Mouse (Mus musculus) natural killer cell, adult 2 months (primary cell): ENCODE measurements around the gene Veph1.

Experiments used
- DNase-seq, 2 experiments: peaks; one replicate each; pipeline ENCODE4 v3.0.0; 2022; ENCODE audit warnings: low spot score in 2 of 2

Veph1 gene

DNA sequence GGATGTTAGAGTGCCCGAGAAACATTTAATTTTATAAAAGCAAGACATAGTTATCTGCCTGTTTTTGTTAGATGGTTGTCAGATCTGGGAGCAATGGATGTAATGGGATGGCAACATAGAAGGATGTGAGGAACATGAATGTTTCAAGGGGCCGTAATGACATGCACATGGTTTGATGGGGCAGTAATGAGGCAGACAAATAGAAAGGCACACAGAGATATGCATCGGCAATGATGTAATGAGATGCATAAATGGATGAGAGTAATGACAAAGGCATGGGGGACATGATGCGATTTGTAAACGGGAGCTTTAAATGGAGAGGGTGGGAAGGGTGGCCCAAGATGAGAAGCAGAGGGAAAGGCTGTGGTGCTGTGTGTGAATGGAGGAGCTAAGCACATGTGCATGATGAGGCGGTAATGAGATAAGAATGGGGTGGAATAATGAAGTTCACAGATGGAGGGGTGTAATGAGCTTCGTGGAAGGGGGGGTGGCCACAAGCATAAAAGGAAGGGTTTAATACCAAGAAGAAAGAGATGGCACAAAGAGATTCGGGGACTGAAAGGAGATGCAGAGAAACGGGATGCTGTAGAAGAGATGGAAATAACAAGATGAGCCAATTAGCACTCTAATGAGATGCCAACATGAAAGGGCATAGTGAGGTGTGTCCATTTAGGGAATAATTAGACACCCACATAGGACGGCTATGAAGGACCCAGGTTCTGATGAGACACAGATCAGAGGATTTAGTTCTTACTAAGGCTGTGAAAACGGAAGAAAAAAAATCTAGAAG lies 194.6 kb downstream of the Veph1 start:
- DNase-seq = no peak

DNA sequence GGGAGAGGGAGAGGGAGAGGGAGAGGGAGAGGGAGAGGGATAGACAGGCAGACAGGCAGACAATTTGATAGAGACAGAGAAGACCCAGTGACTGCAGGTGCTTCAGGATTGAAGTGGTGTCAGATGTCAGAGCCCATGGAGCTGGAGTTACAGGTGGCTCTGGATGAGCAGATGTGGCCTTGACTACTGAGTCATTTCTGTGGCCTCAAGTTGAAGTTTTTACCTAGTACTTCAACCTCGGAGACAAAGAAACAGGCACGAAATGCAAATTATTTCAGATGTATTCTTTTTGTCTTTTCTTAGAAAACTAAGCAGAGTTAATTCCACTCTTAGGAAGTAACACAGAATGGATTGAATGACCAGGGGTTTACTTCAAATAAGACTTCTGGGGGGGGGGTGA lies 195.6 kb downstream of the Veph1 start:
- no peak for DNase-seq

DNA sequence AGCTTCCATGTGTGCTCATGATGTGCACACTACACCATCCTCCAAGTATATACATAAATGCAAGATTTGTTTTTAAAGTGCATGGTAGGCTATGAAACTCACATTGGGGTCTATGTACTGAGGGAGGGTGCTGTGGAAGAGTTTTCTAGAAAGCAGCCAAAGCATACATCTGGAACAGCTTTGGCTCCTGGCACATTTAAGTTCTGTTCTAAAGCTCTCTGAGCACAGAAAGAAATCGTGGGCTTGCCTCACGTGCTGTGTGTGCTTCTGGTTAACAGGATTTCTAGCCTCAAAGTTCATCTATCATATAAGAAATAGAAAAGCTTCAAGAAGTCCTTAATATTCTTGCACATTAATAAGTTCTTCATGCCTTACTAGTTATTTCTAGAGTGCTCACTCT lies 204.9 kb downstream of the Veph1 start:
- no peak for DNase-seq

DNA sequence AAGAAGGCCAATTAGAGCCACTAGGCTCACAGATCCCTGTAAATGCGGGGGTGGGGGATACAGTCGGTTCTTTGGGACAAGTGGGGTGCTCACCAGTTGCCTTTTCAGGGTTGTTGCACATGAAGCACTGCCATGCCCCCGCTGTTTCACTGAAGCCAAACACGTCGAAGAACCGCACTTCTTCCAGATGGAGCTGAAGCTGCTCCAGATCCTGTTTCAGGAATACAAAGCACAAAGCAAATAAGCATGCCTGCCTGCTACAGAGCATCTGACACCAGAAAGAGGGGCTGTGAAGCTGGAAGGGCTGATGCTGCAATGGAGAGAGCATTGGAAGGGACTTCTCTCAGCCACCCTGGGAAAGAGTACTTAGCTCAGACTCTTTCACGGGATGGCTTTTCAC lies 209.0 kb downstream of the Veph1 start:
- DNase-seq = no peak

DNA sequence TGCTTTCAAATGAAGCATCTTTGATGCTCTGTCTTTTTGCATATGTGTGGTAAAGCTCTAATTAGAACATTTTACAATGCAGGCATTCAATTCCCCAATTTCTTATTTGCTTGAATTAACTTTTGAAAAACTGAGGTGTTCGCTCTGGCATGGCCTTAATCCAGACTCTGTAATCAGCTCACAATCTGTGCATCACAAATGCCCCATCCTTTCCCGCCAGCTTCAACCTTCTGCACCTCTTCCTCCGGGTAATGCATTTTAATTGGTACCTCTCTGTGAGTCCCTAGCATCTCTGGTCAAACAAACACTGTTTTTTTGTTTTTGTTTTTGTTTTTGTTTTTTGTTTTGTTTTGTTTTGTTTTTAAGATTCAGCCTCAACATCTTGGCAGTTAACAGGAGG lies 212.8 kb downstream of the Veph1 start:
- DNase-seq = no peak

DNA sequence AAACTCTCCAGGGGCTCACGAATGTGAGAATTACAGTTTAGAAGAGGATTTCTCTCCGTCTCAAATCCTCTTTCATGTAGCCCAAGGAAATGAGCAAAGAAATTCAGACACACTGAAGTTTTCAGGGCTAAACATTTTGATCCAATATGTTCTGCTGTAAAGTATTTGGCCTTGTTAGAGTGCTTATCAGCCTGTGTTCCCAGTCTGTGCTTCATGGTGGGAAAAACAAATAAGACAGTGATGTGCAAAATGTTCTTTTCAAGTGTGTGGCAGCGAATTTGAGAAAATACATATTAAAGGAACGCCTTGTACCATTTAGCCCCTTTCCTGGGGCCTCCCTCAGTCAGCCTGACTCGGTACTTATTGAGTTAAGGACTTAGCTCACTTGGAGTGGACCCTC lies 213.2 kb downstream of the Veph1 start:
- DNase-seq = no peak

DNA sequence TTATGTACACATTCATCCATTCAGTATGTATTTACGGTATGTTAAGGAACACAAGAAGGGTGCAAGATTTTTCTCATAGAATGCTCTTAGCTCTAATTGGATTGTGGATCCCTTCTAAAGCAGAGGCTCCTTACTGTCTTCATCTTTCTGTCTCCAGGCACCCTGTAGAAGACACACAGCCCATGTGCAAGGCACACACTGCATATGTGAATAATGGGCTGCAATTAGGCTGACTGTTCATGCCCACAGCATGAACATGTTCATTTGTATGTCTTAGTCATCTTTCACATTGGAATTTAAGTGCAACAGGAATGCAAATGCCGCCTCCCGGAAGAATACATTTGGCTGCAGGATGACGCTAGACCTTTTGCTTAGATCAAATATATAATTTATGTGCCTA lies 213.7 kb downstream of the Veph1 start:
- DNase-seq = no peak

DNA sequence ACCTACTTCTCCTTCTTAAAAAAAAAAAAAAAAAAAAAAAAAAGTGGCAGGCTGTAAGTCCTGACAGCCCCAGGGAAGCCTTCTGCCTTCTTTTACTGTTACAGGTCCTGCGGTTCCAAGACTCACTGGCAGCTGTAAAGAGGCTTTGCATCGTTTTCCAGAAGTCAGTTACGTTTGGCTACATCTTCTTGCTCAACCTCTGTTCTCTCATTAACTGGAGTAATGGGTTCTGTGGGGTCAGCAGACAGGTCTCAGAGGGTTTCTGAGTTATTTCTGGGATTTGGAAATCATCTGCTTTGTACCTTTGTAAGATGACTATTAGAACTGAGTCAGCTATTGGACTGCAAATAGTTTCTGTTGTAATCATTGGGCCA lies 215.3 kb downstream of the Veph1 start:
- DNase-seq = no peak

DNA sequence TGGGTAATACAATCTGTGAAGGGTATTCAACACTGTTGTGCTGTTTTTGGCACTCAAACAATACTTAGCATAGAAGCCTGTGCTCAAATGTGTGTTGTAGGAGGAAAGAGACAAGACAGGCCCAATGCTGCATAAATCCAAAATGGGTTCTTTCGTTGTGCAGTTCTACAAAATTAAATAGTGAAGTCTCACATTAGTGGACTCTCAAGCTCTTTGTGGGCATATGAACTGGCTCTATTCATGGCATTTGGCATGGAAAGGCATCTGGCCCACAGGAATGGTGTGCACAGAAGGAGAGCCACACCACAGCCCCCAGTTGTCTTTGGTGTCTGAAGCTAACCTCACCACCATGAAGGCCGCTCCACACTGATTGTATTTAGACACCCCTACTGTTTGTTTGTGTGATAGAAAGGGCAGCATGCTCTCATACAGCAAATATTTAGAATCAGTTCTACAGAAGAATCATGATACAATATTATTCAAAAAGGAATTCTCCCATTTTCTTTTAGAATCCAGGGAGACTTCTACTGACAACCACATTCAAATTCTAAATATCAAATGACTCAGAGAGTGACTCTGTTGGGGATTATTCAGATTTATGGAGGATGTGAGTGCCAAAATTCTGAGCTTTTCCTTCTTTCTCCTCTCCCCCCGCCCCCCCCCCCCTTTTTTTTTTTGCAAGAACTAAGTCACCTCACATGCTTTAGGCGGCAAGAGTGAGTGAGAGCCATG lies 215.8 kb downstream of the Veph1 start:
- no peak for DNase-seq

DNA sequence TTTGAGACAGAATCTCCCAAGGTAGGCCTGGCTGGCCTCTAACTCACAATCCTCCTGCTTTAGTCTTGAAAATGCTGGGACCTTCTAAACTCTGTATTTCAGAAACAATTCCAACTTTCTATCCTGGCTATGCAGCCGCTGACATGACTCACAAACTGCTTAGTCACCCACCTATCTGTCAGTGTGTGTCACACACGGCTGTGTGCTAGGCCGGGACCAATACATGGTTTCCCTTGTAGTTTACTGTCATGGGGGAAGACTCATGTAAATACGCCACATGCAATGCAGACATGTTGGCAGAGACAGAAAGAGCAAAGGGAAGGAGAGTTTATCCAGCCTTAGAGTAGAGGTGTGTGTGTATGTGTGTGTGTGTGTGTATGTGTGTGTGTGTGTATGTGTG lies 216.8 kb downstream of the Veph1 start:
- no peak for DNase-seq

DNA sequence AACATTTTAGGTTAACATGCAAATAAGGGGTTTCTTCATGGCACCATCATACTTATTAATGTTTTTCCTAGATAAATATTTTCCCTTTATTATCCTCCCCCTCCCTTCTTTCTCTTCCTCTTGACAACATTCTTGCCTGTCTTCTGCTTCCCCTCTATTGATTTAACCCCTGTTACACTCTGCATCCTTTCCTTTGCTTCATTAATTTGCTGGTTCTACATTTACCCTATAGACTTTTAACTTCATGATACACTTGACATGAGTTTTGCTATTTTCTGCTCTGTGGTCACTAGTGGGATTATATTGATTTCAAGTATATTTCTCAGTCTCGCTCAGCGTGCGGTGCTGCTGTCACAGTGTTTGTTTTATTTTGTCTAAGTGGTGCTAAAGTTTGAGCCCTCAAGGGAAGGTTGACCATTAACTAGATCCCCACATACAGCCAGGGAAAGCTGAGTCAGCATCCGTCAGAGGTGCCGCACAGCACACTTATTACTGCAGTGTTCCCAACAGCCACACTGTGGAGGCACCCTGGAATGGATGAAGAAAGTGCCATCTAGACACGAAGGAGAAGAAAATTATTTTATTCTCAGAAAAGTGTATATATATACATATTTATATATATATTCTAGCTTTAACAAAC lies 217.6 kb downstream of the Veph1 start:
- no peak for DNase-seq

DNA sequence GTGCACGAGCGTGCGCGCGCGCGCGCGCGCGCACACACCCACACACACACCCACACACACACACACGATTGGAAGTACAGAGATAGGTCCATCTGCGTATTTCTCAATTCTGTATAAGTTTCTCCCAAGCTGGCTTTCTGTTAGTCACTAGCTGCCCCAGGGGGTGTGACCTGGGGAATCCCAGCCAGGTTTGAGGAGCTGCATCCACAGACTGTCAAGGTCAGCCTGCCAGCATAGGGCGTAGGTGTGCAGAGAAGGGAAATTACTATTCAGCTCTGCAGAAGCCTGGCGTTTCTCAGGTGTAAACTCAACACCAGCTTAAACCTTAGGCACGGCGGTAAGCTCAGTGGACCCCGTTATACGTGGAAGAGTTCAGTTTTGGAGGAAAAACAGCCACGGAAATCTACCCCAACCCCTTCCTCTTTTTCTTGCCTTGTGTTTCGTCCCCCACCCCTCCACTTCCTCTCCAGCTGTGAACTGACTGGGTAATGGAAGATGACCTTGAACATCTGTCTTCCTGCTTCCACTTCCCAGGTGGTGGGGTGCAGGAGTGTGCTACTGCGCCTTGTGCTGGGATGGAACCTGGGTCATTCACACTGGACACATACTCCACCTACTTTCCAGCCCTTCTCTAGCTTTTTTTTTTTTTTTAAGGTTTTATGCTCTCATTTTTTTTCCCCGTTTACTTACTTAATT lies 218.5 kb downstream of the Veph1 start:
- DNase-seq = no peak

DNA sequence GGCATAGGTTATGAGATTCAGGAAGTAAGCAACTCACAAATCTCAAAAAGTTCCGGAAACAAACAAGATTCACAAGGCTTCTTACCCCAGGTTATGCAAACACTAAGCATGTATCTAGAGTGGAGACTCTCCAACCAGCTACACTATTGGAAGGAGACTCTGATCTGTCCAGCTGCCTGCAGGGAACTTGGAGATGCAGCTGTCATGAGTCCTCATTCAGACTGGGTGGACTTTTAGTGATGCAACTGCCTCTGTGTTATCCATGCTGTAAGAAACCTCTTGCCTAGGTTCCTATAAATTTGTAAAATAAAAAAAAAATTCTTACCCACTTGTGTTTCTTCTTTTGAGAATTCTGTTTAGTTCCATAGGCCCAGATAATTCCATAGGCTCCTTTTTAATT lies 226.4 kb downstream of the Veph1 start:
- DNase-seq = no peak

DNA sequence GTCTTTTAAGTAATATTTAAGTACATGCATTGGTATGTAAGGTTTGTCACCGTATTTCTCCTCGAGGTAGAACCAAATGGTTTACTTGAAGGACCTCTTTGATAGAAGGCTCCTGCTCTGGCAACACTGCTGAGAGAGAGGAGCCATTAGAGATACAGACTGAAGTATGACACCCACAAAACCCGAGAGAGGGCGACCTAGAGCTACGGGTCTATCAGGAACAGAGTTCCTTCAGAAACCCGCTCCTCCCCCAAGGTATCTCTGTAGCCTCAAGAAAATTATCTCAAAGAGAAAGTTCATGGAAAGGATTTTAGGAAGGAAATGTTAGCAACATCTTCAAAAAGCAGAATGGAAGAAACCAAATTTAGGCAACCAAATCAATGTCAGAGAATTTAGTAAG lies 232.8 kb downstream of the Veph1 start:
- no peak for DNase-seq

DNA sequence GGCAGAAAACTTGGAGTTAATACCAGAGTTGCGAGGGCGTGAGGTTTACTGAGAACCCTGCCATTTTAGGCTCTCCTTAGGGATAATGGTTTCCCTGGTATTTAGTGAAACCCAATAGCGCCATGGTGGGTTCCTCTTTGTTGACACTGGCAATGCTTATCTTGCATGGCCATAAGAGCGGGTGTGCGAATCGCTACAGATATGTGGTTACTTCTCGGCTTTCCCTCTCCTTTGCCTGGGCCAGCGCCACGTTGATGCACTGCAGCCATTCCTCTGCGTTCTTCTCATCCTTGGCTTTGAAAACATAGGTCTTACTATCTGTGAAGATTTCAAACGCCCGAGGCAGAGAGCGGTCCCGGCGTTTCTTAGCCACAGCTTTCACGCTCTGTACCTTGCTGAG lies 239.7 kb downstream of the Veph1 start:
- DNase-seq = no peak

DNA sequence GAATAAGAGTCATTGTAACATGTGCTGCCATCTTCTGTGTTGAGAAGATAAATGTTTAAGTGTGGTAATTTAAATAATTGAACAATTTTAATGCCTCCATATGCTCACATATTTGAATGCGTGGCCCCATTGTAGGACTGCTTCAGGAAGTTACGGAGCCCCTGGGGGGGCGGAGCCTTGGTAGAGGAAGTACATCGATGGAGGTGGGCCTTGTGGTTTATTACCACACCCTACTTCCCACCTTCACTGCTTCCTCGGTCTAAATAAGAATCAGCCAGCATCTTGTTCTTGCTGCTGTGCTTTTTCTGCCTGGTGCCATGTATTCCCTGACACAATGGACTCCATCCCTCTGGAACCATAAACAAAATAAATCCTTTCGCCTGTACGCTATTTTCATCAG lies 241.0 kb downstream of the Veph1 start:
- no peak for DNase-seq

DNA sequence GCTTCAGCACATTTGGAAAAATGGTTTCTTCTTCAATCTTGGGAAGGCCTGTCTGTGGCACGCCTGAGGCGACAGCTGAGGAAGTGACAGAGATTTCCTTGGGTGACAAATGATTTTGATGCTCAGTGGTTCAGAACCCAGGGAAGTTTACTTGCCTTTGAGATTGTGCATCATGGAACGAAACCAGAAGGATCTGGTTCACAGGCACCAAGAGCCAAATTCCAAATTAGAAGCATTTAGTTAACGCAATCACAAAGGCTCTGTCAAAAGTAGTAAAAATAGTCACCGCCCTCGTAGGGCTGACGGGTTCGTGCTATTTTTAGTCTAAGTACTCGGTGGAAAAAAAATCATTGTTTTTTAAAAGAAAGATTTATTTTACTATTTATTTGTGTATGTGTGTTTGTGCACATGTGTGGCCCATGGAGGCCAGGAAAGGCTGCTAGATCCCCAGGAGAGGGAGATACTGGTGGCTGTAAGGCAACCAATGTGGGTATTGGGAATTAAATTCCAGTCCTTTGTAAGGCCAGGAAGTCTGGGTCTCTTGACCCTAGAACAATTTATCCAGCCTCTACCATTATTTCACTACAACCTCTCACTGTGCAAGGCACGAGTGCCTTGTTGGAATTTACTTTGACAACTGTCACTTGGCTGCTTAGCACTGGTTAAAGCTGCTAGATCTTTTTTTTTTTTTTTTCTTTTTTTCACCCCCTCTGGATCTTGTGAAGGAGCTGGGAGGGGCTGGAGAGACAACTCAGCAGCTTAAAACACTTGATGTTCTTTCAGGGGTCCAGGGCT lies 246.3 kb downstream of the Veph1 start:
- DNase-seq = no peak

DNA sequence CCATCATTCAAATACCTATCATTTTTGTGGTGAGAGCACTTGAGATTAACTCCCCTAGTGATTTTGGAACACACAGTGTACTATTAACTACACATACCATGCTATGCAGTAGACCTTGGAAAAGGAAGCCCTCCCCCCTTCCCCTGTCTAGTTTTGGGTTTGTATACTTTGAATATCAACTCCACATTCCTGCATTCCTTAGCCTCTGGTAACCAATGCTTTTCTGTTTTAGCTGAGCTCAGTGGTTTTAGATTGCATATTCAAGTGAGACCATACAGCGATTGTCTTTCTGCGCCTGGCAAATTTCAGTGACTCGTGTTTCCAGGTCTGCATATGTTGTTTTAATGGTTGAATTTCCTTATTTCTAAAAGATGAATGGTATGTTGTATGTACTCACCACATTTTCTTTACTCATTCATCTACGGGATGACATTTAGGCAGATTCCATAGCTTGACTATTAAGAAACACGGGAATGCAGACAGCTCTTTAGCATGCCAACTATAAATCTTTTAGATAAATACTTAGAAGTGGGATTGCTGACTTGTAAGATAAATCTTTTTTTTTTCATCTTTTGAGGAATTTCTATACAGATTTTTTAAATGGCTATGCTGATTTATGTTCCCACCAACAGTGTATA lies 255.7 kb downstream of the Veph1 start:
- DNase-seq = no peak

DNA sequence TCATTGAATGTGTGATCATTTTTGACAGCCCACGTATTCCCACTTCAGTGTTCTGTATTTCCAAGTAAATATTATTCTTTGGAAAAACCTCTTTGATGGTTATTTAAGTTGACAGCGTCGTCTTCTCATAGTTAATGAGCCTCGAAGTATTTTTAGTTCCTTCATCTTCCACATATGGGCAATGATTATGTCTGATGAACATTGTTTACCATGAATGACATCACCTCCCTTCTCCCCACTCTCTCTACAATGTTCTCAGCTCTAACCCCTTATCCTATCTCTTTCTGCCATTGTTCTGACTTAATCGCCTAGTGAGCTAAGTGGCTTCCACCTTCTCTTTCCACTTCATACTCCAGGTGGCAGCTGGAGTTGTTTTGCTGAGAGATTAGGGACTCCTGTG lies 261.4 kb downstream of the Veph1 start:
- DNase-seq = no peak

DNA sequence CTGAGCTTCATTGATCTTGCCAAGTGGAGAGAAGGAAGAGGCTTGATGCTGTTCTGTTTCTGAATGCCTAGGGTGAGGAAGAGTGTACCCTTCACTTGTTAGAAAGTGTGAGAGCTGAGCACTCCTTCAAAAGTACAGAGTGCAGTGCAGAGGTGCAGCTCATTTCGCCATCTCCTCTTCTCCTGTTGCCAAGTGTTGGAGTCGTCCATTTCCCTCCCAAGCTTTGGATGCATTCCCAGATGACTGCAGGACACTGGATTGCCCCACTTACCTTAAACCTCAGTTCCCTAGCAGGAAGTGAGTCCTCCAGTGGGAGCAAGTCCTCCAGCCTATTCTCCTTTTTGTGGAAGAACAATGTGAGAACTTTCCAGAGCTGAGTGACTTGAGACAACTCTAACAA lies 263.3 kb downstream of the Veph1 start:
- no peak for DNase-seq

DNA sequence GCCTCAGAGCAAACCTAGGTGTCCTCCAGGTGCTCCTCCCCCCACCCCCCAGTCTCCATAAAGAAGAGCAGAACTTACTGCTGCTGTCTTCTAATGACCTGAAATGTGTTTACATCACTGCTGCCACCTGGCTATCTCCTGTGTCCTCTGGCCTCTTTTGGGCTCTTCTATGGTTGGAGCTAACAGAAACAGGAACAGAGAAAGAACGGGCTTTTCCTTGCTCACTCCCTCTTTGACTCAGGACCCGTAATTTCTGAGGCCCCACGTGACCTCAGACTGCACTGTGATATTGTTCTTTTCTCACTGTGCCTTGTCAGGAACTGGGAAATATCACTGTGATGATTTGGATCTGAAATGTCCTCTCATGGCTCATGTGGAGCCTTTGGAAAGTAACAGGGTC lies 271.2 kb downstream of the Veph1 start:
- no peak for DNase-seq
